Mouse (Mus musculus): ENCODE results near the gene Olfr20. TPM values are rescaled to one million over a fixed set of nuclear protein-coding genes. Genes with fewer than 3 reads are reported as not detected.
"Not testable (repeated sequence)": the region's sequence is repeated elsewhere in the genome, so short reads cannot be mapped to it uniquely, and the experiment has no call there.

Gene Olfr20
- not detected for total RNA-seq (2021)

- DNase-seq: no peak
- intact Hi-C loops (cut with DNase I): no loop called here
Observed at GRCm38 (mm10) chr11:73350483-73350882, at the start of gene Olfr20. Gene Olfr20, plus strand, starts transcription at chr11:73350783.

GRCm38 (mm10) chr11:73303123-73303522 lies 47.5 kb upstream of the Olfr20 start:
- DNase-seq: no peak
- intact Hi-C loops (cut with DNase I): no loop called here

- intact Hi-C loops (cut with DNase I): no loop called here
- DNase-seq: no peak
Observed at GRCm38 (mm10) chr11:73315961-73316360, 34.6 kb upstream of the Olfr20 start.

GRCm38 (mm10) chr11:73318581-73318980 lies 32.0 kb upstream of the Olfr20 start:
- not testable (repeated sequence) for DNase-seq

GRCm38 (mm10) chr11:73321064-73321463 lies 29.5 kb upstream of the Olfr20 start:
- DNase-seq; intact Hi-C loops (cut with DNase I): not testable (repeated sequence)

More at GRCm38 (mm10) chr11:73318581-73318980, 32.0 kb upstream of the Olfr20 start:
- intact Hi-C loops (cut with DNase I): not testable (repeated sequence)

- intact Hi-C loops (cut with DNase I): no loop called here
- DNase-seq: no peak
Observed at GRCm38 (mm10) chr11:73323906-73324830, 26.4 kb upstream of the Olfr20 start.

GRCm38 (mm10) chr11:73326485-73326886 lies 24.1 kb upstream of the Olfr20 start:
- intact Hi-C loops (cut with DNase I): no loop called here
- DNase-seq: no peak

GRCm38 (mm10) chr11:73327361-73327760 lies 23.2 kb upstream of the Olfr20 start:
- peak; percentile 4 for DNase-seq

GRCm38 (mm10) chr11:73329442-73329841 lies 21.1 kb upstream of the Olfr20 start, which contains the start of the genes Aspa, Gm49340 and Spata22:
Gene Aspa, minus strand, starts transcription at chr11:73329596.
Gene Gm49340, plus strand, starts transcription at chr11:73329741.
Gene Spata22, plus strand, starts transcription at chr11:73329741.
- DNase-seq: no peak
- intact Hi-C loops (cut with DNase I): no loop called here

More at GRCm38 (mm10) chr11:73327361-73327760, 23.2 kb upstream of the Olfr20 start:
- intact Hi-C loops (cut with DNase I): no loop called here

GRCm38 (mm10) chr11:73333357-73333756 lies 17.2 kb upstream of the Olfr20 start:
- DNase-seq: no peak
- intact Hi-C loops (cut with DNase I): no loop called here

- intact Hi-C loops (cut with DNase I): no loop called here
- no peak for DNase-seq
Observed at GRCm38 (mm10) chr11:73336919-73337318, 13.7 kb upstream of the Olfr20 start.

- no peak for DNase-seq
- intact Hi-C loops (cut with DNase I): no loop called here
Observed at GRCm38 (mm10) chr11:73370946-73371345, 20.4 kb downstream of the Olfr20 start, which contains the start of gene Olfr376. Gene Olfr376, plus strand, starts transcription at chr11:73371246.

GRCm38 (mm10) chr11:73395374-73395773 lies 44.8 kb downstream of the Olfr20 start:
- DNase-seq: no peak
- intact Hi-C loops (cut with DNase I): no loop called here

GRCm38 (mm10) chr11:73399514-73399913 lies 48.9 kb downstream of the Olfr20 start, which contains the start of gene Olfr1:
Gene Olfr1, minus strand, starts transcription at chr11:73399614.
- intact Hi-C loops (cut with DNase I): no loop called here
- no peak for DNase-seq

Other genes with a start within 250 kb of the Olfr20 start
- gene Haspin, start 212.5 kb upstream of the Olfr20 start, total RNA-seq (2021): 1 to 10 TPM; 1.6 TPM
- 1 to 10 TPM in 1 of 2 experiments, under 1 TPM in 1; 0.72 to 1.0 TPM for gene P2rx5, start 190.4 kb upstream of the Olfr20 start, total RNA-seq (2021)
- gene Emc6, start 173.7 kb upstream of the Olfr20 start, total RNA-seq (2021): 10 to 100 TPM; 59.8 to 64.3 TPM
- gene Tax1bp3, start 173.7 kb upstream of the Olfr20 start, total RNA-seq (2021): 10 to 100 TPM; 42.2 to 42.5 TPM
- gene Ctns, start 151.7 kb upstream of the Olfr20 start, total RNA-seq (2021): 10 to 100 TPM; 17.7 to 21.1 TPM
- 1 to 10 TPM; 1.1 to 1.2 TPM for gene Shpk, start 151.3 kb upstream of the Olfr20 start, total RNA-seq (2021)
- gene Trpv1, start 116.5 kb upstream of the Olfr20 start, total RNA-seq (2021): under 1 TPM; 0.46 to 0.82 TPM
- under 1 TPM; 0.46 to 0.66 TPM for gene Trpv3, start 83.4 kb upstream of the Olfr20 start, total RNA-seq (2021)
- gene Aspa, start 21.2 kb upstream of the Olfr20 start, total RNA-seq (2021): 1 to 10 TPM; 2.0 to 2.7 TPM
- gene Gm49340, start 21.0 kb upstream of the Olfr20 start, total RNA-seq (2021): not detected
- under 1 TPM in 1 of 2 experiments, not detected in 1; 0.28 TPM for gene Spata22, start 21.0 kb upstream of the Olfr20 start, total RNA-seq (2021)
- not detected for gene Olfr376, start 20.5 kb downstream of the Olfr20 start, total RNA-seq (2021)
- gene Olfr1, start 48.8 kb downstream of the Olfr20 start, total RNA-seq (2021): not detected
- gene Olfr378, start 77.7 kb downstream of the Olfr20 start, total RNA-seq (2021): not detected
- gene Olfr380, start 106.7 kb downstream of the Olfr20 start, total RNA-seq (2021): not detected
- not detected for gene Olfr381, start 140.8 kb downstream of the Olfr20 start, total RNA-seq (2021)
- not detected for gene Olfr382, start 166.4 kb downstream of the Olfr20 start, total RNA-seq (2021)
- not detected for gene Olfr385, start 242.2 kb downstream of the Olfr20 start, total RNA-seq (2021)
- gene Olfr384, start 247.8 kb downstream of the Olfr20 start, total RNA-seq (2021): not detected